Mouse (Mus musculus) liver, embryonic 15.5 days (tissue): Measurements from ENCODE around the gene Vmn2r120. TPM values are rescaled to one million over a fixed set of nuclear protein-coding genes. Genes with fewer than 3 reads are reported as not detected.
"Not testable (repeated sequence)": the region's sequence is repeated elsewhere in the genome, so short reads cannot be mapped to it uniquely, and the experiment has no call there.

Experiments
- ATAC-seq: fragments of 200-750 bp; cut with Nextera tagmentation; 2 replicates; pipeline ENCODE4 v1.8.0; 2017; ENCODE audit warnings: moderate number of reproducible peaks, mild to moderate bottlenecking, moderate library complexity; ENCODE audit not compliant: insufficient read depth
- H3K27ac ChIP-seq: fragments of 300-500 bp; sonication (generic); replicated peaks from 2 replicates; pipeline ENCODE4 v1.5.1; 2015; ENCODE audit warnings: mild to moderate bottlenecking, inconsistent platforms
- H3K27me3 ChIP-seq: fragments of 300-500 bp; sonication (generic); 2 replicates; pipeline ENCODE4 v1.6.1; 2015; ENCODE audit warnings: mild to moderate bottlenecking, inconsistent platforms
- H3K36me3 ChIP-seq: fragments of 300-500 bp; sonication (generic); replicated peaks from 2 replicates; pipeline ENCODE4 v1.6.1; 2015; ENCODE audit warnings: moderate library complexity, mild to moderate bottlenecking, inconsistent platforms
- H3K4me1 ChIP-seq: fragments of 300-500 bp; sonication (generic); replicated peaks from 2 replicates; pipeline ENCODE4 v1.6.1; 2015; ENCODE audit warnings: inconsistent platforms
- H3K4me2 ChIP-seq: fragments of 300-500 bp; sonication (generic); 2 replicates; pipeline ENCODE4 v1.6.1; 2015; ENCODE audit warnings: moderate library complexity, mild to moderate bottlenecking, inconsistent platforms
- H3K4me3 ChIP-seq: fragments of 300-500 bp; sonication (generic); replicated peaks from 2 replicates; pipeline ENCODE4 v1.5.1; 2015; ENCODE audit warnings: mild to moderate bottlenecking, inconsistent platforms
- H3K9ac ChIP-seq: fragments of 300-500 bp; sonication (generic); 2 replicates; pipeline ENCODE4 v1.6.1; 2015; ENCODE audit warnings: moderate library complexity, mild to moderate bottlenecking, inconsistent platforms
- H3K9me3 ChIP-seq: fragments of 300-500 bp; sonication (generic); replicated peaks from 2 replicates; pipeline ENCODE4 v1.6.1; 2016; ENCODE audit warnings: inconsistent platforms
- WGBS: fragments of 180-500 bp; shearing (Covaris S2); methylation state at CpG from one replicate; pipeline ENCODE4 v1.1.7; 2015; ENCODE audit warnings: mixed read lengths; ENCODE audit not compliant: insufficient replicate concordance; 5-methylcytosine and 5-hydroxymethylcytosine counted together
- polyA plus RNA-seq: library from polyadenylated mRNA; unstranded; fragments of >200 nt; fragmentation: Nextera tagmentation; extraction: Ambion mirVana; gene quantifications from 2 replicates; pipeline ENCODE4 v1.2.1, GENCODE M21; 2015

The Vmn2r120 gene
- polyA plus RNA-seq: not detected in 2 replicates

- no peak within 1 kb of the TSS for H3K27ac ChIP-seq
- H3K36me3 ChIP-seq: no peaks in the 10 kb centered on the region
- H3K4me3 ChIP-seq: no peak within 1 kb of the TSS
- no peak within 1 kb of the TSS for H3K4me2 ChIP-seq
- no peaks in the 10 kb centered on the region for H3K9me3 ChIP-seq
- no peaks in the 10 kb centered on the region for H3K27me3 ChIP-seq
- 63% methylated on average over 1 of the region's 1 CpGs for WGBS
- no peak for ATAC-seq
- no peaks in the 10 kb centered on the region for H3K4me1 ChIP-seq
- H3K9ac ChIP-seq: no peak within 1 kb of the TSS
These were observed at the start of gene Vmn2r120 for GRCm38 (mm10) chr17:57545405-57545804. Gene Vmn2r120, minus strand, starts transcription at chr17:57545505.

GRCm38 (mm10) chr17:57587273-57587672 lies 42.0 kb upstream of the Vmn2r120 start:
- not testable (repeated sequence) for H3K9ac ChIP-seq, H3K36me3 ChIP-seq, H3K9me3 ChIP-seq, H3K4me2 ChIP-seq, H3K27ac ChIP-seq, H3K27me3 ChIP-seq, H3K4me1 ChIP-seq, H3K4me3 ChIP-seq, ATAC-seq
- 69% methylated on average over 6 of the region's 6 CpGs for WGBS

DNA sequence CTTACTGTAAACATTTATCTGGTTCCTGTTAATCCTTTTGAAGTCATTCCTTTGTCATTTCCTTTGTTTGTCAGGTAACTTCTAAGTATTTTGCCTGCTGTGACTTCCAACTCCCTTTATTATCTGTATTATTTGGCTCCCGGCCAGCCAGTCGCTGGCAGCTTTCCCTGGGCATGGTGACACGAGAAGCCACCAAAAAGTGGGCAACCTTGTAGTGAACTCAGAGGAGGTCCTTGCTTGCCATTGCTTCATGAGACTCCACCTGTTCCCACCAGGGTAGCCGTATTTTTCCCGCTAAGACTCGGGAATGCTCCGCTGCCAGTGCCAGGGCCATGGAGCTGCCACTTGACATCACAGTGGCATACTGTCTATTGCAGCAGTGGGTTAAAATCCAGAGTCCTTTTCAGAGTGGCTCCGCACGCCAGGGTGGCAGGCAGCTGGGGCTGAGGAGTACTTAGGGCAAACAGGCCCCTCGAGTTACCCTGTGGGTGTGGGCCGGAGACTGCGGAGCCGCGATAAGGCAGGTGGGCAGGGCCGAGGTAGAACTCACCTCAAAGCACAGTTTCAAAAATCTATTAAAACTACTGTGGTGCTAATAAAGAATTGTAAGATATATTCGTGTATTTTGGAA lies 28.9 kb upstream of the Vmn2r120 start:
- H3K4me3 ChIP-seq: no peak overlapping the region
- no peaks in the 10 kb centered on the region for H3K36me3 ChIP-seq
- no peaks in the 10 kb centered on the region for H3K9me3 ChIP-seq

More for the DNA sequence above, 28.9 kb upstream of the Vmn2r120 start:
- no peak overlapping the region for H3K27ac ChIP-seq
- no peak overlapping the region for H3K9ac ChIP-seq
- no peaks in the 10 kb centered on the region for H3K4me1 ChIP-seq
- H3K4me2 ChIP-seq: no peak overlapping the region
- H3K27me3 ChIP-seq: no peaks in the 10 kb centered on the region
- 61% methylated on average over 16 of the region's 16 CpGs for WGBS
- no peak for ATAC-seq

Other genes starting within 250 kb of the Vmn2r120 start
- 25.1 and 25.8 TPM in 2 replicates for gene Adgre1, start 186.8 kb downstream of the Vmn2r120 start, polyA plus RNA-seq
- not detected in 2 replicates for gene Gm21834, start 196.7 kb upstream of the Vmn2r120 start, polyA plus RNA-seq
- gene Cntnap5c, start 224.1 kb upstream of the Vmn2r120 start, polyA plus RNA-seq: not detected in 2 replicates